Mouse (Mus musculus) heart, postnatal 25 days (tissue): Measurements from ENCODE around the gene Ccdc148. TPM values are rescaled to one million over a fixed set of nuclear protein-coding genes. Genes with fewer than 3 reads are reported as not detected.

Experiments
- DNase-seq: peaks from one replicate; pipeline ENCODE4 v3.0.0; 2022; ENCODE audit warnings: low spot score
- intact Hi-C: fragments of 180-260 bp; cut with DNase I; formaldehyde crosslinking; loops from one replicate; pipeline ENCODE4 v1.15.1; 2025
- total RNA-seq, 2 experiments: library from RNA; stranded (reverse); gene quantifications; 2 replicates each; pipeline ENCODE4 v1.2.3; 2021

Ccdc148 gene
- total RNA-seq: under 1 TPM; 0.64 to 0.83 TPM

DNA sequence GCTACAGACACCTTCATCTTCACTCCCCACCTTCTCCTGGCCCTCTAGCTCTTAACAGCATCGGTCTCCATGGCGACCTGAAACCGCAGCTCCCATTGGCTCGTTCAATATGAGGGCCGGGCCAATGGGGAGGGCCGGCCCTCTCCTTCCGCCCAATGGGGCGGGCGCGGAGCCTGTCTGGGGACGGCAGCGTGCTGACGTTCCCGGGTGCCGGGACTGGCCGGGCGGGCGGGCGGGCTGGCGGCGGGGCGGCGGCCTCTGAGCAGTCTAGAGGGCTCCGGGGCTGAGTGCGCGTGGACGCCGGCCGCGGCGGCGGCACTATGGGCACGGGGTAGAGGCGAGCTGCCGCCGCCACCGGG, at the start of gene Ccdc148, which contains the start of gene Pkp4:
Gene Ccdc148, minus strand, starts transcription at position 79 of the 359 bp plus-strand sequence.
Gene Pkp4, plus strand, starts transcription at position 246 of the 359 bp plus-strand sequence.
- intact Hi-C loops: loop anchor here (5.0 kb wide), 5 partner anchors 67 to 277 kb away; no protein-coding TSS in a partner anchor
- DNase-seq: peak; percentile 91

DNA sequence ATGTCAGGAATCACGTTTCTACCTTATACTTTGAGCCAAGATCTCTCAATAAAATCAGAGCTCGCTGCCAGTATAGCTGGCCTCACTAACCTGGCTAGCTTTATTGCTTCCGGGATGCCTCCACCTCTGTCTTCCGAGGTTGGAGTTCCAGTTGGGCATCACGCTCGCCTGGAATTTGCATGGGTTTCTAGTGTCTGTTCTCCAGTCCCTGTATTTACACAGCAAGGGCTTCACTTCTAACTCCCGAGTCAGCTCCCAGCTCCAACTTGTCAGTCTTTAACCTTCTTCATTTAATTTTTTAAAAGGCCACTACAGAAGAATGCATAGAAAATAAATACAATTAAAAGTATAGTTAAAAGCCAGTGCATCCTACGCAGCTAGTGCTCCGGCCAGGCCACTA, 47.8 kb upstream of the Ccdc148 start:
- no peak for DNase-seq
- intact Hi-C loops: no loop called here

DNA sequence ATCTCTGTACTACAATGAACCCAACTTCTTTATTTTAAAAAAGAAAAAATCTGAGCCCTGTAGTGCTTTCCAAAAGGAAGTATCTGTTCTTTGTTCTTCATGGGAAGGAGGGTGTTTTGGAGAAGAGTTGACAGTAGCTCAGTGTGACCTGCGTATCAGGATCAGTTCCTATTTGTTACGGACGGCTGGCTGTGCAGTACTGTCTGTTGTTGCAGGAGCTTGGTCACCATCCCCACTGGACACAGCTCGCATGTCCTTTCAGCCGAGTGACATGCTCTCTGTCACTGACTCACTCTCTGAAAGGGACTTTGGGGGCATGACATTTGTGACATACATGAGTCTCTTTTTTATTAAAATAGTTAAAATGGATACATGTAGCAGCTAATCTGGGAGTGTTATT, 47.2 kb upstream of the Ccdc148 start:
- intact Hi-C loops: no loop called here
- DNase-seq: no peak

DNA sequence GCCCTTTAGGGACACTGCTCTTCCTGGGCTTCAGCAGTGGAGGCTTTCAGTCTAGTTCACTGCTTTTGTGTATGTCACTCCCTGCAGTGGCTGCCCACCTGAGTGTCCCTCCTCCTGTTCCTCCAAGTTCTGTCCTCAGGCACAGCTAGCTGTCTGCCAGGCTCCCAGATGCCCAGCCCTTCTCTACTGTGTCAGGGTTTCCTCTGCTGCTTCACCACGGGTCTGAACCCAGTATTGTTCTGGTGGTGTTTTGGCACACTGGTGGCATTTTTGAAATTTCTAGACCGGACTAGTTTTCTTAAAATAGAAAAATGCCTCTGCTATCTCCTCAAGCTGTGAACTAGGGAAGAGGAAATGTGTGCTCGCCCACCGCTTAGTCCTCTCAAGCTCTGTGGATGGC, 46.8 kb upstream of the Ccdc148 start:
- no peak for DNase-seq
- intact Hi-C loops: no loop called here

DNA sequence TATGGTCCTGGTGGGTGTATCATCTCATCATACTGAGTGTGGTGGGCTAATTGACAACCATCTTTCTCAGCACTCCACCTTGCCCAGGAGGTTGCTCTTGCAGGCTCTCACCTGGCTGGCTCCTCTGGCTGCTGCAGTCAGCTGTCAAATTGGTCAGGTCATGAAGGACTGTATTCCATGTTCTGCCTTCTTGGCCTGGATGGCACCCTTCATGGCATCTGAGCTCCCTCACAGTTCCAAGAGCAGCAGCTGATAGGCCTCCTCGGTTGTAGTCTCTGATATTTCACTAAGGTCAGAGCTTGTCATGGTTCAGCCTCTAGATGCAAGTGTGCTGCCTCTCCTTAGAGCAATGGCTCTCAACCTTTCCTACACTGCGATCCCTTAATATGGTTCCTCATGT, 45.7 kb upstream of the Ccdc148 start:
- DNase-seq: no peak
- intact Hi-C loops: no loop called here

DNA sequence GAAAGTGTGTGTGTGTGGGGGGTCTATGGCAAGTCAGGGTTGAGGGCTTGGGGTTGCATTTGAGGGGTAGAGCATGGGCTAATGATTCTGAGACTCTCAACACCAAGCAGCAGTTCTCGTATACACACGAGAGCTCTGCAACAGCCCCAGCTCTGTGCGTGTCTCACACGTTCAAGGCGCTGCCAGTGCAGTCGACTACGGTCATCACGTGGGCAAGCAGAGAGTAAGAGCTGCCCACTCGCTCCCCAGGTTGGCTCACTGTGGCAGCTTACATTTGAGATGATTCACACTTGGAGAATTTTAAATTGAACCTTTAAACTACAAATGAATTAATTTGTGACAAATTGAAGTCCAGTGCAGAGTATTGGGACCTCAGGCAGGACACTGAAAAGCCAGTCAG, 44.6 kb upstream of the Ccdc148 start:
- DNase-seq: no peak
- intact Hi-C loops: no loop called here

DNA sequence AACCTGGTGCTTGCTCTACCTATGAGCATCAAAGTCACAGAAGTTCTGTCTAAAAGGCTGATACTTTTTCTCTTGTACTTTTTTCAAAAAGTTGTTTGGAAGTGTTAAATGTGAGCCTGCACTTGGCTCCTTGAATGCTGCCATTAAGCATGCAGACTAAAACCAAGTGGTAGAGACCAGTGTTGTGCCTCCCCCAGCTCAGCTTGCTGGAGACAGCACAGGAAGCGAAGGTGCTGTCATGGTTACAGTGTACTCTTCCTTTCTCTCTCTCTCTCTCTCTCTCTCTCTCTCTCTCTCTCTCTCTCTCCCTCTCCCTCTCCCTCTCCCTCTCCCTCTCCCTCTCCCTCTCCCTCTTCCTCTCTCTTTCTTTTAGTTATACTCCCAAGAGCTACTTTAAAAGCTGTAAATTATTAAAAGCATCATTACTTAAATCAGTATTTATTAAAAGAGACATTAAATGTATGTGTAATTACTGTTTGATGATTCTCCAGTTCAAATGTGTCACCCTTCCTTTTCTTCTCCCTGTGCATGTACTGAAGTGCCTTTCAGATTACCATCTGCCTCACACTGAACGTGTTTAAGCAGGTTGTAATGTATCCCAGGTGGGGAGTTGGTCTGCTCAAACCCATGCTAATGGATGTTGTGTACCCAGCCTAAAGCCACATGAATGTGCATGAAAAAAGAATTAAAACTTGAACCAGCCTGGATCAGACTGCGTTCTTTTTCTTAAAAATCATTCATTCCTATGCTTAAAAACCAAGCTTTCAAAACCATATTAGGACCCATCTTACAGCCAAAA, 43.3 kb upstream of the Ccdc148 start:
- DNase-seq: no peak
- intact Hi-C loops: no loop called here

DNA sequence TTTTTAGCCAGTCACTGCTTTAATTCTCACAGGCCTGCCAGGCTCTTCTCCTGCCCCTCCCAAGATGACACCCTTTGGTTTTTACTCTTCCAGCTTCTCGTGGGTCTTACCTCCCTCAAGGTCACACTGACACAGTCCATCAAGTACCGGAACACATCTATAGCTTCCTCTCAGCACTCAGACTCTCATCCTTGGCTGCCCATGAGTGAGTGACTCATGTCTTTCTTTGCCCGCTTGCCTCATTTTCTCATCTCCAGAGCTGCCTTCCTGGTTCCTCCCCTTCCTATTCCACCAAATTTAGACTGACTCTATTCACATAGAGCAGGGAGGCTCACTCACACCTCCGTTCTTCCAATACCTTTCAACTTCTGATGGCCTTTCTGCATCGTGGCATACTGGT, 42.4 kb upstream of the Ccdc148 start:
- intact Hi-C loops: no loop called here
- no peak for DNase-seq

DNA sequence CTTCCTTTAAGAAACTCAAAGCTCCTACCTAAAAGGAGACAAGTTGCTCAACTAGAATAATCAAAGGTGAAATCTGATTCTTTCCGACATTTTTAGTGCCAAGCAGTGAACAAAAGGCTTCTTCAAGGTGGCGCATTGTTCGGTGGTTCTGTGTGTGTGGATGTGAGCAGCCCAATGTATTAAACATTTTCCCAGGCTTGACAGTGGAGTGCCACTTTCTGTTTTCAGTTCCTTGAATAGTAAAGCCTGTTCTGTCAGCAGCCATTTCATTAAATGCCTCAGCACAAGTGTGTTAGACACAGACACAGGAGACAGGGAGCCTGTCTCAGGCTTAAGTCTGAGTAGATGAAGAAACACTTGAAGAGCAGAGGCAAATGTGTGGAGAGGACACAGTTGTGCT, 40.0 kb upstream of the Ccdc148 start:
- no peak for DNase-seq
- intact Hi-C loops: no loop called here

DNA sequence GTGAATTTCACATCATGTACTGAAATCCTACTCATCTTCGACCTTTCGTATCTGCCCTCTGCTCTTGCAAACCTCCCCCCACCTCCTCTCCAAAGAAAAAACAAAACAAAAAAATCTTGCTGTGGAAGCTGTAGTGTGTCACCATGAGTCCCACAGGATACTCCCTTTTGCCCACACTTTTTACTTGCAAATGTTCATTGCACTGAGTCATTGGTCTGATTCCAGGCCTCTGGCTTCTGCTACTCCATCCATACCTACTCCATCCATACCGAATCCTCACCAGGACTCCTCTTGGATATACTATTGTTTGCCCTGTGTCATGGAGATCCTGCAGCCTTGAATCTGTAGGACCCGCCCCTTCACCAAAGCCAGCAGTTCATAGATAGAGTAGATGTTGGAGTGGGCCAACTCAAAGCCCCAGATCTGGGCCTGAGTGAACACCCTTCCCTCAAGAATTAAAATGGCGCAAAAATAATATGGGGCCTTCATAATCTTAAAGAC, 39.0 kb upstream of the Ccdc148 start:
- intact Hi-C loops: no loop called here
- DNase-seq: no peak

DNA sequence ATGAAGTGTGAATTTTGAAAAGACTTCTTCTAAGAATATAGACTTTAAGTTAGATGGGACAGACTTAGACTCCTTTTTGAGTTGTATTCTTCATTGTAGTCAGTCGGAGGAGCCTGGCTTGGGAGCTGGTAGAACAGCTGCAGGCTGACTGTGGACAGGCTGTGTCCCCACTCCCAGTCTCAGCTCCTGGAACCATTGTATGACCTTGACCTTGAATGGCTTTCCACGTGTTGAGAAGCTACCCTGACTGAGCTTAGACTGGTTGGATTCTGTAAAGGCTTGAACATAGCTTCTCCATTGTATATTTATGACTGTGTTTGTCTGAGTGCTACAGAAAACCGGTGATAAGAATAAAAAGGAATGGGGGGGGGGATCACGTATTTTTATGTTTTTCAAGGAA, 36.7 kb upstream of the Ccdc148 start:
- no peak for DNase-seq
- intact Hi-C loops: no loop called here

DNA sequence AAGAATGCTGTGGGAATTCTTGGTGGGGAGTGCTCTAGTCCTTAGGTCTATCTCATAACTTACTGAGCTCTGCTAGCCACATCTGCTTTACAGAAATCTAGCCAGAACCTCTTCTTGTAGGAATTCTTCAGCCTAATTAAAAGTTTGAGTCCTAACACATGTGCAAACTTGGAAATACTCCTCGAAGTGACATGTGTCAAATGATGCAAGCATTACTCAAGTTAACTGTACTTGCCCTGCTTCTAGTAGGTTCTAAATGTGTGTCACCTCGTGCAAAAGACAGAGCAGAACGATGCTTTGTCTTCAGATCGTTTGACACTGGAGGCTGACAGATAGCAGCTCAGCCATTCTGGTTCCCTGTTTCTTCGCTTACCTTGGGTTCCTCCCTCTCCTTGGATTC, 32.6 kb upstream of the Ccdc148 start:
- no peak for DNase-seq
- intact Hi-C loops: no loop called here

DNA sequence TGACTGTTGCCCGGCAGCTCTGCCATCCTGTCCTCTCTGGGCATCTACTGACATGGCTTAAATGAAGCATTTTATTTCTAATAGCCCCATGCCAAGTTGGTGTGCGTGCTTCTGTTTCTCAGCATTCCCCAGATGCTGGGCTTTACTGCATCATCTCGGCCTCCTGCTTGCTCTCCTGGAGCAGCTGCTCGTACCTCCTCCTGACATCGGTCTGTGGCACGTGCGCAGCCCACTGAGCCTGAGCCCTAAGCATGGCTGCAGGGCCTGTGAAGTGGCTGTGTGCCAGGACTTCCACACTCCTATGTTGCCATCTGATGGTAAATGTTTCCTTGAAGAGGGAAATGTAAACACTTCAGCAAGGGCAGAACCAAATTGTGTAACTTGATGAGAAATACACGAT, 31.0 kb upstream of the Ccdc148 start:
- intact Hi-C loops: no loop called here
- no peak for DNase-seq

DNA sequence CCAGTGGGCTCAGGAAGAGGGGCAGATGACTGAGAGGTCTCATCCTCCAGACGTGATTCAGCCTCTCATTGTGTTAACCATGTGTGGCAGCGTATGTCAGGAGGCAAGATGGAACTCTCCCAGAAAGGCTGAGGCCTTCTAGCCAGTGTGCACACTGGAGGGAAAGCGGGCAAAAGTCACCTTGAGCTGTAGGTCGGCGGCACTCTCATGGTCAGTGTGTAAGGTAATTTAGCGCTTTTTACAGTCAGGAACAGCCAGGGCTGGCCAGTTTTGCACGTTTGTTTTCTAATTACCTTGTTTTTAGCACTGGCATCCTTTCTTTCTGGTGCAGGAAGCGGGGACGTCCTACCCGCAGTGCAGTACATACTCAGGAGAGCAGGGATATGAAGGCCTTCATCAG, 29.7 kb upstream of the Ccdc148 start:
- DNase-seq: no peak
- intact Hi-C loops: no loop called here

DNA sequence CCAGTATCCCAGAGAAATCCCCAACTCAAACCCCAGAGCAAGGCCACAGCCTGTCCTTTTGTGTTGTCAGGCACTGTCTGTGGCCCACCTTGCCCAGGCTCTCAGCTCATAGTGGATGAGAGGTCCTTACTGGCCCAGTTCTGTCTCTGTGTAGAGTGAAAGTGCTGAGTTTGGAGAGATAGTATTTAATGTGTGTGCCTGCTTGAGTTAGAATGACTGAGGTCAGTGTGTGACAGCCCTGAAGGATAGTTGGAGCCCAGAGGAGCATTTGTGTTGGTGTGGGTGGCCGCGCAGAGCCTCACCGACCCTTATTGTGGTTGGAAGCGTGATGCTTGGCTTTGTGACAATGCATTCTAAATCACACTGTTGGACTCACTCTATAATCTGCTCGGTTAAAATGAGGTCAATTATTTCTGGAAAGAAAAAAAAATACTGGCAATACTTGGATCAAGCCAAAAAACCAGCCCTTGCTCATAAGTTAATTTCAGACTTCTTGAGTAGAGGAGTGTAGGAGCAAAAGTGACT, 29.2 kb upstream of the Ccdc148 start:
- DNase-seq: no peak

DNA sequence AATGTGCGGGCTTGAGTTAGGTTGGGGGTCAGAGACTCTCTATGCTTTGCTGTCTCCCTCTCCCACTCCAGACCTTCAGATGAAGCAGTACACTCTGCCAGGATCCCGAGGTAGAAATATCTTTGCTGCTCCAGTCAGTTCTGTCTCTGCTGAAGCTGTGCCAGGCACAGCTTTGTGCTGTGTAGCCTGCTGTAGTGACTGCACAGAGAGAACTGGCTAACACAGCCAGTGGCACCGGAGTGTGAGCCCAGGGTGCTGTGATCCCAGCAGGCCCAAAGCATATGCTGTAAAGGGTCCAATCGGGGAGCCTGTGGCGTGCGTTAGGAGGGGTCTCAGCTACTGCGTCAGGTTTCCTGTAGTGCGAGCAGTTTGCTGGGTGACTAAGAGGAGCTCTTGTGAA, 27.8 kb upstream of the Ccdc148 start:
- intact Hi-C loops: no loop called here
- DNase-seq: no peak

More for the DNA sequence above, 29.2 kb upstream of the Ccdc148 start:
- intact Hi-C loops: no loop called here

DNA sequence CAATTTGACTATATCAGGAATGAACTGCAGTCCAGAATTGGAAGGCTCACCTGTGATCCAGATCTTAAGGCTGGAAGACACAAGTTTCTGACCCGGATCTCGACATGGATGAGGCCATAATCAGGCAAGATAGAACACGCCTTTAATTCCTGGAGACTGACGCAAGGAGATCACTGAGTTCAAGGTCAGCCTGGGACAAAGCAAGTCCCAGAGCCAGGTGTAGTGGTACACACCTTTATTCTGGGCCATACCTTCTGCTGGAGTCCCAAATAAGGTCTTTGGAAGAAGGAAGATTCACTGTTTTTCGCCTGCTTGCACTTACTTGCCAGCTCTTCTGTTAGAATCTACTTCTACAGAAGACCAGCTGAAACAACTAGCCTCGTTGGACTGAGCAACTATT, 26.5 kb upstream of the Ccdc148 start:
- no peak for DNase-seq
- intact Hi-C loops: no loop called here

DNA sequence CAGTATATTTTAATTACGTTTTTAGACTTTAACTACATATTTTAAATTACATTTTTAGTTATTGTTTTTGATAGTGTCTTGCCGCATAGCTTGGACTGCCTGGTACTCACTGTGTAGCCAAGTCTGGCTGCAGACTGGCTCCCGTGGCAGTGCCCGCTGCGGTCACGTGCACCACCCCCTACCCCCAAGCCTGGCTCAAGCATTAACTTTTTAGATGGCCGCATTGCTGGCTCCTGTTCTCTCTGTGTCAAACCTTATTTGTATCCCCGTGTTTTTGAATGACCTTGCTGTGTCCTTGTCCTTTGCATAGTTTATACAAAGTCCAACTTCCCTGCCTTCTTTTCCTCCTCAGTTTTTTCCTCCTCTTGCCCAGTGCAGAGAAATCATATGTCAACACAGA, 25.6 kb upstream of the Ccdc148 start:
- intact Hi-C loops: no loop called here
- DNase-seq: no peak

DNA sequence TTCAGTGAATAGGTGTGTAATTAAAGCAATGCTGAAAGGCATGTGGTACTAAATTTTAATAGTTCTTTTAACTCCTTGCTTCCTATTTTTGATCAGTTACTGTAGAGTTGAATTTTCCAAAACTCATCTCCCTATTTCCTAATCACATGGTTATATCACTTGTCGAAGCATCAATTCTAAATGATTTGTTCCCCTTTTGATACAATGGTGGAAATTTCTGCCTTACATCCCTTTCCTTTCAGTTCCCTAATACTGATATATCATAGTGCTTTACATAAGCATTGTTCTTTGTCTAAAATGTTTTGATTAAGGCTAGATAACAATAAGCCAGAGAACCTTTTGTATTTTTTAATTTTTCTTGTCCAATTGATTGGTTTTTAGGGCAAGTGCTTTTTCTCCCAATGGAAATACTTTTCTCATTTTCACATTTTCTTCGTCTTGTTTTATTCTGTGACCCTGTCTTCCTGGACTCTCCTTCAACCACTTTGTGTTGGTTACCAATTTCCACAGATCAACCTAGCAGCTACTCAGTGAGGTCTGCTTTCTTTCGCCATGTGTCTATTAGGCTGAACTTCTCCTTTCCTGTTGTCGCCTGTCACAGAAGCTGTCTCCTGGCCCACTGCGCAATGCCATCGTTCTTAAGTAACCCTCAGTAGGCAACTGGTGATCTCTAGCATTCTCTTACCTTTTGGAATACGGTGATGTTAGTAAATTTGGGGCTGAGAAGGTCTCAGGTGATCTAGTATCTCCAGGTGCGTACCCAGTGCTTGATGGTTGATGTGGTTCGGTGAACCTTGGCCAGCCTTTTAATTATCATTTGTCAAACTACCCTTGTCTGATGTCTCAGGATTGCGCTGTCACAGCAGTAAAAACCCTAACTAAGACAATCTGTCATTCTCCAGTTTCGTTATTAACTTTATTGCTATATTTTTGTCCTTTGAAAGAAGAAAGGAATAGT, 23.9 kb upstream of the Ccdc148 start:
- intact Hi-C loops: no loop called here
- no peak for DNase-seq

DNA sequence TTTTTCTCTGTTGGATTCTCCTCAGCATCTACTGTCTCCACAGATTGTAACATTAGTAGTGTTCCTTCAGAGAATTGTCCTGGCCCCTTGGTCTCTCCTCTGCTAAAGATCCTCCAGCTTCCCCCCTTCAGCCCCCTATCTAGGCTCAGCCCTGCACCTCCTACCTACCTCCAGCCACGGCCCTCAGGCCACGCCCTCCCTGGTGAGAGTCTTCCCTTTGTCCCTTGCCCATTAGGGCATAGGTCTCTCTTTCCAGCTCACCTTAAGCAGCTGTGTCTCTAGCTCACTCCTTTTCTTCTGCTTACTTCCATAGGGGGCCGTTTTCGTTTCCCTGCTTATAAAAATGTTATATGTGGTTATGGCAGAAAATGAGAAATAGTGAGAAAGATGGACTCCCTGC, 23.1 kb upstream of the Ccdc148 start:
- intact Hi-C loops: no loop called here
- DNase-seq: no peak
